Mouse (Mus musculus): ENCODE data around the gene Ttll12. TPM values are rescaled to one million over a fixed set of nuclear protein-coding genes. Genes with fewer than 3 reads are reported as not detected.
A peak's percentile ranks its signal among the peaks of the same experiment; 100 is the strongest.

Ttll12 gene
- polyA plus RNA-seq, 1 experiment = 16.1 TPM

- no peak overlapping the region for H3K4me3 ChIP-seq (replicated peaks; ENCODE audit: insufficient read depth, low read depth, low read length)
- TF ChIP-seq CTCF (IDR thresholded peaks at IDR 0.05; ENCODE audit: borderline replicate concordance, insufficient read depth, low read depth, low read length) (no peak), POLR2A (IDR thresholded peaks at IDR 0.05; ENCODE audit: borderline replicate concordance, insufficient read depth, low read length) (no peak)
- DNase-seq = no peak
- H3K27ac ChIP-seq (ENCODE audit: insufficient read depth, low read length) = no peak overlapping the region
- H3K4me1 ChIP-seq (ENCODE audit: control insufficient read depth, insufficient read depth, low read length) = no peaks in the 10 kb centered on the region
- WGBS = 97% methylated on average over 7 of the region's 7 CpGs
- no peaks in the 10 kb centered on the region for H3K27me3 ChIP-seq (ENCODE audit: control insufficient read depth, insufficient read depth, low read length)
These were observed 8.5 kb upstream of the Ttll12 start for GRCm38 (mm10) chr15:83603426-83603825.

- no peaks in the 10 kb centered on the region for H3K4me1 ChIP-seq (ENCODE audit: control insufficient read depth, insufficient read depth, low read length)
- no peaks in the 10 kb centered on the region for H3K27me3 ChIP-seq (ENCODE audit: control insufficient read depth, insufficient read depth, low read length)
- no peak overlapping the region for H3K27ac ChIP-seq (ENCODE audit: insufficient read depth, low read length)
- no peak for DNase-seq
- H3K4me3 ChIP-seq (replicated peaks; ENCODE audit: insufficient read depth, low read depth, low read length) = no peak overlapping the region
- TF ChIP-seq CTCF (IDR thresholded peaks at IDR 0.05; ENCODE audit: borderline replicate concordance, insufficient read depth, low read depth, low read length) = no peak
- no peak for TF ChIP-seq POLR2A (IDR thresholded peaks at IDR 0.05; ENCODE audit: borderline replicate concordance, insufficient read depth, low read length)
- WGBS = 89% methylated on average over 1 of the region's 1 CpGs
These were observed 8.1 kb upstream of the Ttll12 start for GRCm38 (mm10) chr15:83603046-83603396.

GRCm38 (mm10) chr15:83602372-83603045, 7.6 kb upstream of the Ttll12 start:
- TF ChIP-seq POLR2A (IDR thresholded peaks at IDR 0.05; ENCODE audit: borderline replicate concordance, insufficient read depth, low read length) = no peak
- no peak for TF ChIP-seq CTCF (IDR thresholded peaks at IDR 0.05; ENCODE audit: borderline replicate concordance, insufficient read depth, low read depth, low read length)
- Histone ChIP-seq H3K4me1 (ENCODE audit: control insufficient read depth, insufficient read depth, low read length) (no peaks in the 10 kb centered on the region), H3K27me3 (ENCODE audit: control insufficient read depth, insufficient read depth, low read length) (no peaks in the 10 kb centered on the region), H3K4me3 (replicated peaks; ENCODE audit: insufficient read depth, low read depth, low read length) (no peak overlapping the region), H3K27ac (ENCODE audit: insufficient read depth, low read length) (no peak overlapping the region)
- WGBS = 78% methylated on average over 13 of the region's 13 CpGs
- no peak for DNase-seq

- H3K27me3 ChIP-seq (ENCODE audit: control insufficient read depth, insufficient read depth, low read length) = no peaks in the 10 kb centered on the region
- WGBS = 79% methylated on average over 4 of the region's 4 CpGs
- H3K4me3 ChIP-seq (replicated peaks; ENCODE audit: insufficient read depth, low read depth, low read length) = no peak overlapping the region
- no peak for DNase-seq
- TF ChIP-seq POLR2A (IDR thresholded peaks at IDR 0.05; ENCODE audit: borderline replicate concordance, insufficient read depth, low read length) = no peak
- H3K27ac ChIP-seq (ENCODE audit: insufficient read depth, low read length) = no peak overlapping the region
- no peaks in the 10 kb centered on the region for H3K4me1 ChIP-seq (ENCODE audit: control insufficient read depth, insufficient read depth, low read length)
These were observed 6.2 kb upstream of the Ttll12 start for GRCm38 (mm10) chr15:83601185-83601584.

GRCm38 (mm10) chr15:83596833-83597232, 1.9 kb upstream of the Ttll12 start:
- 86% methylated on average over 4 of the region's 4 CpGs for WGBS
- TF ChIP-seq CTCF (IDR thresholded peaks at IDR 0.05; ENCODE audit: borderline replicate concordance, insufficient read depth, low read depth, low read length) (no peak), POLR2A (IDR thresholded peaks at IDR 0.05; ENCODE audit: borderline replicate concordance, insufficient read depth, low read length) (no peak)
- DNase-seq = no peak
- Histone ChIP-seq H3K4me1 (ENCODE audit: control insufficient read depth, insufficient read depth, low read length) (peaks cover 5% of the 10 kb centered on the region; the same call in 1 of the 2 replicates), H3K4me3 (replicated peaks; ENCODE audit: insufficient read depth, low read depth, low read length) (no peak overlapping the region), H3K27me3 (ENCODE audit: control insufficient read depth, insufficient read depth, low read length) (no peaks in the 10 kb centered on the region), H3K27ac (ENCODE audit: insufficient read depth, low read length) (no peak overlapping the region)

- TF ChIP-seq POLR2A (IDR thresholded peaks at IDR 0.05; ENCODE audit: borderline replicate concordance, insufficient read depth, low read length) (no peak), CTCF (IDR thresholded peaks at IDR 0.05; ENCODE audit: borderline replicate concordance, insufficient read depth, low read depth, low read length) (no peak)
- H3K27ac ChIP-seq (ENCODE audit: insufficient read depth, low read length) = no peak overlapping the region
- WGBS = 29% methylated on average over 7 of the region's 7 CpGs
- H3K4me3 ChIP-seq (replicated peaks; ENCODE audit: insufficient read depth, low read depth, low read length) = peak overlapping the region; percentile 80
- peaks cover 5% of the 10 kb centered on the region; the same call in 1 of the 2 replicates for H3K4me1 ChIP-seq (ENCODE audit: control insufficient read depth, insufficient read depth, low read length)
- no peak for DNase-seq
- no peaks in the 10 kb centered on the region for H3K27me3 ChIP-seq (ENCODE audit: control insufficient read depth, insufficient read depth, low read length)
These were observed 381 bp upstream of the Ttll12 start for GRCm38 (mm10) chr15:83595364-83595711.

GRCm38 (mm10) chr15:83593702-83594512, 1.1 kb downstream of the Ttll12 start:
- no peak overlapping the region for H3K27ac ChIP-seq (ENCODE audit: insufficient read depth, low read length)
- peak overlapping the region; percentile 80 for H3K4me3 ChIP-seq (replicated peaks; ENCODE audit: insufficient read depth, low read depth, low read length)
- 14% methylated on average over 19 of the region's 19 CpGs for WGBS

GRCm38 (mm10) chr15:83593189-83593585, 1.8 kb downstream of the Ttll12 start:
- no peak overlapping the region for H3K27ac ChIP-seq (ENCODE audit: insufficient read depth, low read length)
- no peaks in the 10 kb centered on the region for H3K27me3 ChIP-seq (ENCODE audit: control insufficient read depth, insufficient read depth, low read length)
- peaks cover 5% of the 10 kb centered on the region; the same call in 1 of the 2 replicates for H3K4me1 ChIP-seq (ENCODE audit: control insufficient read depth, insufficient read depth, low read length)
- TF ChIP-seq POLR2A (IDR thresholded peaks at IDR 0.05; ENCODE audit: borderline replicate concordance, insufficient read depth, low read length) = no peak
- TF ChIP-seq CTCF (IDR thresholded peaks at IDR 0.05; ENCODE audit: borderline replicate concordance, insufficient read depth, low read depth, low read length) = no peak
- DNase-seq = no peak
- H3K4me3 ChIP-seq (replicated peaks; ENCODE audit: insufficient read depth, low read depth, low read length) = no peak overlapping the region

More at GRCm38 (mm10) chr15:83593702-83594512, 1.1 kb downstream of the Ttll12 start:
- TF ChIP-seq POLR2A (IDR thresholded peaks at IDR 0.05; ENCODE audit: borderline replicate concordance, insufficient read depth, low read length) = no peak
- no peak for TF ChIP-seq CTCF (IDR thresholded peaks at IDR 0.05; ENCODE audit: borderline replicate concordance, insufficient read depth, low read depth, low read length)
- no peak for DNase-seq
- H3K27me3 ChIP-seq (ENCODE audit: control insufficient read depth, insufficient read depth, low read length) = no peaks in the 10 kb centered on the region
- H3K4me1 ChIP-seq (ENCODE audit: control insufficient read depth, insufficient read depth, low read length) = peaks cover 5% of the 10 kb centered on the region; the same call in 1 of the 2 replicates

Data from cerebellum, adult 2 months (tissue).